Mouse (Mus musculus) MEL (cell line): ENCODE results near the gene Gm18336. TPM values are rescaled to one million over a fixed set of nuclear protein-coding genes. Genes with fewer than 3 reads are reported as not detected.

Source experiments
- DNase-seq: peaks from one replicate; pipeline ENCODE4 v3.0.0; 2011; ENCODE audit warnings: low read depth, low spot score
- H3K27ac ChIP-seq: 2 replicates; pipeline ENCODE4 v1.5.1; 2012; ENCODE audit warnings: low read depth, mild to moderate bottlenecking, control low read depth, low read length, moderate library complexity; ENCODE audit not compliant: control insufficient read depth
- H3K27me3 ChIP-seq, 2 experiments: fragments of 150-350 bp in 1 of 2; sonication (generic) in 1 of 2; 2 replicates each; pipeline ENCODE4 v1.6.1; 2012; ENCODE audit warnings: low read length in 2 of 2, mild to moderate bottlenecking in 2 of 2, improper control_type of control experiment in 1 of 2, moderate library complexity in 1 of 2; ENCODE audit not compliant: insufficient read depth in 2 of 2, control insufficient read depth in 1 of 2
- H3K36me3 ChIP-seq, 2 experiments: 2 replicates each; pipeline ENCODE4 v1.6.1; 2012 to 2014; ENCODE audit warnings: low read length in 2 of 2, improper control_type of control experiment in 1 of 2, inconsistent platforms in 1 of 2, mild to moderate bottlenecking in 1 of 2; ENCODE audit not compliant: insufficient read depth in 2 of 2, control insufficient read depth in 1 of 2
- H3K4me1 ChIP-seq, 2 experiments: fragments of 150-350 bp in 1 of 2; sonication (generic) in 1 of 2; 2 replicates each; pipeline ENCODE4 v1.6.1; 2012; ENCODE audit warnings: low read length in 2 of 2, improper control_type of control experiment in 1 of 2, mild to moderate bottlenecking in 1 of 2; ENCODE audit not compliant: insufficient read depth in 2 of 2, control insufficient read depth in 1 of 2
- H3K4me3 ChIP-seq, 2 experiments: fragments of 150-350 bp in 1 of 2; sonication (generic) in 1 of 2; 2 replicates each; pipeline ENCODE4 v1.5.1; 2012; ENCODE audit warnings: low read depth in 2 of 2, low read length in 2 of 2, mild to moderate bottlenecking in 2 of 2, moderate library complexity in 2 of 2, control low read depth in 1 of 2, improper control_type of control experiment in 1 of 2; ENCODE audit not compliant: control insufficient read depth in 1 of 2, insufficient read depth in 1 of 2
- H3K79me2 ChIP-seq: 2 replicates; pipeline ENCODE4 v1.6.1; 2012; ENCODE audit warnings: mild to moderate bottlenecking, low read length, moderate library complexity; ENCODE audit not compliant: control insufficient read depth, poor library complexity, insufficient read depth
- H3K9ac ChIP-seq: 2 replicates; pipeline ENCODE4 v1.6.1; 2012; ENCODE audit warnings: low read depth, mild to moderate bottlenecking, control low read depth, low read length, moderate library complexity; ENCODE audit not compliant: control insufficient read depth, poor library complexity, severe bottlenecking
- H3K9me3 ChIP-seq: fragments of 150-350 bp; sonication (generic); replicated peaks from 2 replicates; pipeline ENCODE4 v1.6.1; 2012; ENCODE audit warnings: mild to moderate bottlenecking, low read length, improper control_type of control experiment, moderate library complexity; ENCODE audit not compliant: insufficient read depth
- BHLHE40 ChIP-seq: IDR thresholded peaks from 2 replicates; pipeline ENCODE4 v1.6.1; 2012; ENCODE audit warnings: low read depth, mild to moderate bottlenecking, inconsistent platforms, low read length, improper control_type of control experiment, borderline replicate concordance
- CTCF ChIP-seq, 3 experiments: IDR thresholded peaks in 2 of 3; conservative IDR thresholded peaks in 1 of 3; 2 replicates each; pipeline ENCODE4 v1.5.1; 2011 to 2012; ENCODE audit warnings: low read length in 3 of 3, low read depth in 2 of 3, mild to moderate bottlenecking in 2 of 3, improper control_type of control experiment in 1 of 3, inconsistent platforms in 1 of 3, mixed read lengths in 1 of 3, moderate library complexity in 1 of 3; ENCODE audit not compliant: control insufficient read depth in 1 of 3, insufficient read depth in 1 of 3, poor library complexity in 1 of 3, severe bottlenecking in 1 of 3
- ELF1 ChIP-seq: IDR thresholded peaks from 2 replicates; pipeline ENCODE4 v1.6.1; 2014; ENCODE audit warnings: low read depth, mild to moderate bottlenecking, inconsistent platforms, low read length, improper control_type of control experiment, moderate library complexity
- ETS1 ChIP-seq: IDR thresholded peaks from 2 replicates; pipeline ENCODE4 v1.6.1; 2012; ENCODE audit warnings: low read depth, mild to moderate bottlenecking, inconsistent platforms, low read length, improper control_type of control experiment, moderate library complexity
- MXI1 ChIP-seq: IDR thresholded peaks from 2 replicates; pipeline ENCODE4 v1.6.1; 2011; ENCODE audit warnings: mild to moderate bottlenecking, low read depth, low read length, improper control_type of control experiment
- MYC ChIP-seq: IDR thresholded peaks from 2 replicates; pipeline ENCODE4 v1.6.1; 2011; ENCODE audit warnings: low read depth, mild to moderate bottlenecking, low read length, improper control_type of control experiment, moderate library complexity
- POLR2AphosphoS2 ChIP-seq: IDR thresholded peaks from 2 replicates; pipeline ENCODE4 v1.6.1; 2011; ENCODE audit warnings: low read length, improper control_type of control experiment
- TCF12 ChIP-seq: IDR thresholded peaks from 2 replicates; pipeline ENCODE4 v1.6.1; 2014; ENCODE audit warnings: low read depth, mild to moderate bottlenecking, inconsistent platforms, low read length, improper control_type of control experiment, moderate library complexity
- USF2 ChIP-seq, 2 experiments: IDR thresholded peaks; 2 replicates each; pipeline ENCODE4 v1.6.1; 2011 to 2012; ENCODE audit warnings: improper control_type of control experiment in 2 of 2, low read length in 2 of 2, borderline replicate concordance in 1 of 2, inconsistent platforms in 1 of 2, low read depth in 1 of 2, mild to moderate bottlenecking in 1 of 2; ENCODE audit not compliant: insufficient read depth in 1 of 2
- ZMIZ1 ChIP-seq: IDR thresholded peaks from 2 replicates; pipeline ENCODE4 v1.6.1; 2012; ENCODE audit warnings: low read depth, mild to moderate bottlenecking, inconsistent platforms, low read length, improper control_type of control experiment, moderate library complexity
- polyA plus RNA-seq, 2 experiments: library from polyadenylated mRNA; stranded (reverse) in 1 of 2; unstranded in 1 of 2; fragments of >175 nt in 1 of 2; fragments of >200 nt in 1 of 2; gene quantifications; 2 replicates each; pipeline versions ENCODE4 v1.2.1 to v1.2.4; 2012; ENCODE audit warnings: low replicate concordance in 2 of 2, low read depth in 1 of 2; ENCODE audit not compliant: insufficient read length in 2 of 2, insufficient read depth in 1 of 2, missing spikeins in 1 of 2
- total RNA-seq: library from RNA; depleted of rRNA; stranded (reverse); fragments of 300-350 nt; gene quantifications from 2 replicates; pipeline ENCODE4 v1.2.3, GENCODE M21; 2012

Gm18336 gene
- total and polyA plus RNA-seq, 3 experiments: 0.04 TPM; not detected in 2

- TF ChIP-seq CTCF (IDR thresholded peaks at IDR 0.05 in 2 of 3, conservative IDR thresholded peaks at IDR 0.05 in 1 of 3; ENCODE audit: control insufficient read depth in 1 of 3, insufficient read depth in 1 of 3, low read depth in 2 of 3, low read length in 3 of 3, poor library complexity in 1 of 3, severe bottlenecking in 1 of 3) (no peak), ZMIZ1 (no peak), POLR2AphosphoS2 (no peak)
- no peaks in the 10 kb centered on the region for H3K9me3 ChIP-seq
- no peaks in the 10 kb centered on the region; a peak in 2 of 4 replicates for H3K27me3 ChIP-seq
- no peaks in the 10 kb centered on the region for H3K79me2 ChIP-seq
- H3K4me1 ChIP-seq: no peaks in the 10 kb centered on the region
- DNase-seq: no peak
- H3K36me3 ChIP-seq: no peaks in the 10 kb centered on the region
- no peak overlapping the region for H3K27ac ChIP-seq
- H3K4me3 ChIP-seq: no peak overlapping the region
- no peak overlapping the region for H3K9ac ChIP-seq
Observed at GRCm38 (mm10) chrX:73400951-73401350, 2.4 kb upstream of the Gm18336 start.

GRCm38 (mm10) chrX:73396446-73396845 is 2.1 kb downstream of the Gm18336 start:
- Histone ChIP-seq H3K9ac (no peak overlapping the region), H3K79me2 (no peaks in the 10 kb centered on the region), H3K27me3 (no peaks in the 10 kb centered on the region), H3K27ac (no peak overlapping the region), H3K4me3 (no peak overlapping the region), H3K9me3 (no peaks in the 10 kb centered on the region), H3K4me1 (no peaks in the 10 kb centered on the region), H3K36me3 (no peaks in the 10 kb centered on the region)
- no peak for DNase-seq
- TF ChIP-seq ETS1 (no peak), MYC (no peak), USF2 (IDR thresholded peaks at IDR 0.05; ENCODE audit: borderline replicate concordance in 1 of 2, insufficient read depth in 1 of 2, low read depth in 1 of 2, low read length in 2 of 2) (no peak), ELF1 (no peak), MXI1 (no peak), TCF12 (no peak)

- Histone ChIP-seq H3K27me3 (no peaks in the 10 kb centered on the region), H3K4me3 (no peak overlapping the region), H3K79me2 (no peaks in the 10 kb centered on the region), H3K27ac (no peak overlapping the region), H3K36me3 (no peaks in the 10 kb centered on the region), H3K9ac (no peak overlapping the region), H3K9me3 (no peaks in the 10 kb centered on the region), H3K4me1 (no peaks in the 10 kb centered on the region)
- no peak for TF ChIP-seq BHLHE40
- DNase-seq: no peak
Observed at GRCm38 (mm10) chrX:73391481-73391880, 7.1 kb downstream of the Gm18336 start.
